Mouse (Mus musculus): ENCODE measurements around the gene Mrpl4. TPM values are rescaled to one million over a fixed set of nuclear protein-coding genes. Genes with fewer than 3 reads are reported as not detected.

Gene Mrpl4
- total RNA-seq, 1 experiment: 80.8 TPM

GRCm38 (mm10) chr9:20976216-20976960 is 26.1 kb upstream of the Mrpl4 start, which contains the start of gene S1pr2:
TSS of gene S1pr2 (minus strand) at chr9:20976781.
- H3K9ac ChIP-seq (ENCODE audit: insufficient read depth, low read depth, low read length, poor library complexity, severe bottlenecking): peak within 1 kb of the TSS; percentile 83
- DNase-seq (ENCODE audit: low read depth, low spot score): peak; percentile 74
- no peaks in the 10 kb centered on the region for H3K9me3 ChIP-seq (ENCODE audit: control insufficient read depth, insufficient read depth, low read depth, low read length)
- H3K36me3 ChIP-seq (ENCODE audit: control insufficient read depth, insufficient read depth, low read length, poor library complexity, severe bottlenecking): 0 out of 2 replicates have a peak, but pooled peaks cover 4% of the 10 kb centered on the region
- peak within 1 kb of the TSS; percentile 86 to 91 for H3K4me3 ChIP-seq (ENCODE audit: insufficient read depth in 1 of 2, low read depth in 1 of 2, low read length in 2 of 2, poor library complexity in 1 of 2, severe bottlenecking in 1 of 2)
- peaks cover 27 to 31% of the 10 kb centered on the region in 2 experiments for H3K4me1 ChIP-seq (ENCODE audit: control insufficient read depth in 2 of 2, insufficient read depth in 2 of 2, low read length in 2 of 2, poor library complexity in 1 of 2)
- TF ChIP-seq ZNF384 (IDR thresholded peaks at IDR 0.05; ENCODE audit: low read depth, low read length): no peak
- TF ChIP-seq HCFC1 (IDR thresholded peaks at IDR 0.05; ENCODE audit: borderline replicate concordance, insufficient read depth, low read length): peak; percentile 40; the same call in 1 of the 2 replicates
- in situ Hi-C loops (cut with MboI; ENCODE audit: low sequenced_read_pairs in 2 of 2, unreplicated experiment in 2 of 2): no loop called here
- peak within 1 kb of the TSS; percentile 95 for H3K27ac ChIP-seq (ENCODE audit: insufficient read depth, low read depth, low read length, poor library complexity, severe bottlenecking)

- Histone ChIP-seq H3K4me1 (ENCODE audit: control insufficient read depth in 2 of 2, insufficient read depth in 2 of 2, low read length in 2 of 2, poor library complexity in 1 of 2) (peaks cover 25 to 27% of the 10 kb centered on the region in 2 experiments), H3K9me3 (ENCODE audit: control insufficient read depth, insufficient read depth, low read depth, low read length) (no peaks in the 10 kb centered on the region), H3K4me3 (ENCODE audit: insufficient read depth in 1 of 2, low read depth in 1 of 2, low read length in 2 of 2, poor library complexity in 1 of 2, severe bottlenecking in 1 of 2) (peak overlapping the region; percentile 86 to 91), H3K9ac (ENCODE audit: insufficient read depth, low read depth, low read length, poor library complexity, severe bottlenecking) (peak overlapping the region; percentile 83), H3K36me3 (ENCODE audit: control insufficient read depth, insufficient read depth, low read length, poor library complexity, severe bottlenecking) (0 out of 2 replicates have a peak, but pooled peaks cover 4% of the 10 kb centered on the region), H3K27ac (ENCODE audit: insufficient read depth, low read depth, low read length, poor library complexity, severe bottlenecking) (peak overlapping the region; percentile 95)
- DNase-seq (ENCODE audit: low read depth, low spot score): peak; percentile 45
- in situ Hi-C loops (cut with MboI; ENCODE audit: low sequenced_read_pairs in 2 of 2, unreplicated experiment in 2 of 2): no loop called here
- TF ChIP-seq MAFK (IDR thresholded peaks at IDR 0.05; ENCODE audit: insufficient read depth, low read depth, low read length) (no peak), ZNF384 (IDR thresholded peaks at IDR 0.05; ENCODE audit: low read depth, low read length) (no peak), CHD2 (IDR thresholded peaks at IDR 0.05; ENCODE audit: low read depth, low read length) (peak; percentile 40; the same call in 1 of the 2 replicates)
Measured at GRCm38 (mm10) chr9:20976961-20977689, 25.4 kb upstream of the Mrpl4 start.

GRCm38 (mm10) chr9:20978409-20979095 is 24.0 kb upstream of the Mrpl4 start:
- H3K4me3 ChIP-seq (ENCODE audit: insufficient read depth in 1 of 2, low read depth in 1 of 2, low read length in 2 of 2, poor library complexity in 1 of 2, severe bottlenecking in 1 of 2): peak overlapping the region in 1 of 2 experiments; percentile 2; a peak in 1 of 4 replicates
- peak overlapping the region; percentile 95 for H3K27ac ChIP-seq (ENCODE audit: insufficient read depth, low read depth, low read length, poor library complexity, severe bottlenecking)
- TF ChIP-seq HCFC1 (IDR thresholded peaks at IDR 0.05; ENCODE audit: borderline replicate concordance, insufficient read depth, low read length) (no peak), ZC3H11A (IDR thresholded peaks at IDR 0.05; ENCODE audit: borderline replicate concordance, low read depth, low read length) (no peak), ZNF384 (IDR thresholded peaks at IDR 0.05; ENCODE audit: low read depth, low read length) (no peak), CHD2 (IDR thresholded peaks at IDR 0.05; ENCODE audit: low read depth, low read length) (no peak), MAFK (IDR thresholded peaks at IDR 0.05; ENCODE audit: insufficient read depth, low read depth, low read length) (no peak)
- no peaks in the 10 kb centered on the region for H3K36me3 ChIP-seq (ENCODE audit: control insufficient read depth, insufficient read depth, low read length, poor library complexity, severe bottlenecking)
- H3K9ac ChIP-seq (ENCODE audit: insufficient read depth, low read depth, low read length, poor library complexity, severe bottlenecking): peak overlapping the region; percentile 36; the same call in 1 of the 2 replicates
- in situ Hi-C loops (cut with MboI; ENCODE audit: low sequenced_read_pairs in 2 of 2, unreplicated experiment in 2 of 2): no loop called here
- H3K9me3 ChIP-seq (ENCODE audit: control insufficient read depth, insufficient read depth, low read depth, low read length): no peaks in the 10 kb centered on the region
- peaks cover 19 to 28% of the 10 kb centered on the region in 2 experiments for H3K4me1 ChIP-seq (ENCODE audit: control insufficient read depth in 2 of 2, insufficient read depth in 2 of 2, low read length in 2 of 2, poor library complexity in 1 of 2)
- no peak for DNase-seq (ENCODE audit: low read depth, low spot score)

- Histone ChIP-seq H3K27ac (ENCODE audit: insufficient read depth, low read depth, low read length, poor library complexity, severe bottlenecking) (peak overlapping the region; percentile 95), H3K4me1 (ENCODE audit: control insufficient read depth in 2 of 2, insufficient read depth in 2 of 2, low read length in 2 of 2, poor library complexity in 1 of 2) (peaks cover 19 to 28% of the 10 kb centered on the region in 2 experiments)
- in situ Hi-C loops (cut with MboI; ENCODE audit: low sequenced_read_pairs in 2 of 2, unreplicated experiment in 2 of 2): no loop called here
Measured at GRCm38 (mm10) chr9:20979181-20979580, 23.4 kb upstream of the Mrpl4 start.

More at GRCm38 (mm10) chr9:20979181-20979580, 23.4 kb upstream of the Mrpl4 start:
- Histone ChIP-seq H3K36me3 (ENCODE audit: control insufficient read depth, insufficient read depth, low read length, poor library complexity, severe bottlenecking) (no peaks in the 10 kb centered on the region), H3K9ac (ENCODE audit: insufficient read depth, low read depth, low read length, poor library complexity, severe bottlenecking) (no peak overlapping the region; the same call in 1 of the 2 replicates), H3K4me3 (ENCODE audit: insufficient read depth in 1 of 2, low read depth in 1 of 2, low read length in 2 of 2, poor library complexity in 1 of 2, severe bottlenecking in 1 of 2) (no peak overlapping the region), H3K9me3 (ENCODE audit: control insufficient read depth, insufficient read depth, low read depth, low read length) (no peaks in the 10 kb centered on the region)
- no peak for TF ChIP-seq ZNF384 (IDR thresholded peaks at IDR 0.05; ENCODE audit: low read depth, low read length)
- TF ChIP-seq MAFK (IDR thresholded peaks at IDR 0.05; ENCODE audit: insufficient read depth, low read depth, low read length): peak; percentile 98
- DNase-seq (ENCODE audit: low read depth, low spot score): no peak

Data from ES-E14 (cell line).